Mouse (Mus musculus) cerebral cortex, adult 2 months (tissue): ENCODE measurements around the gene Cyp2c29.

Source experiments
- WGBS: fragments of 180-500 bp; shearing (Covaris S2); methylation state at CpG from one replicate; pipeline ENCODE4 v1.1.7; 2018; 5-methylcytosine and 5-hydroxymethylcytosine counted together

Gene Cyp2c29

DNA sequence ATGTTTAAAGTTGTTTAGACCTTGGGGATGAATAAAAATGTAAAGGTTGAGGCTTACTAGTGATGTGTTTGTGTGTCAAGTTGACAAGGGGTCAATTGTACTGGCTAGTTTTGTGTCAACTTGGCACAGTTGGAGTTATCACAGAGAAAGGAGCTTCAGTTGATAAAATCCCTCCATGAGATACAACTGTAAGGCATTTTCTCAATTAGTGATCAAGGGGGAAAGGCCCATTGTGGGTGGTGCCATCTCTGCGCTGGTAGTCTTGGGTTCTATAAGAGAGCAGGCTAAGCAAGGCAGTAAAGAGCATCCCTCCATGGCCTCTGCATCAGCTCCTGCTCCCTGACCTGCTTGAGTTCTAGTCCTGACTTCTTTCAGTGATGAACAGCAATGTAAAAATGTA, at the start of gene Cyp2c29:
Gene Cyp2c29, plus strand, starts transcription at position 301 of the 400 bp plus-strand sequence.
- WGBS, result no CpG with 5 or more reads among the region's 1 CpGs

DNA sequence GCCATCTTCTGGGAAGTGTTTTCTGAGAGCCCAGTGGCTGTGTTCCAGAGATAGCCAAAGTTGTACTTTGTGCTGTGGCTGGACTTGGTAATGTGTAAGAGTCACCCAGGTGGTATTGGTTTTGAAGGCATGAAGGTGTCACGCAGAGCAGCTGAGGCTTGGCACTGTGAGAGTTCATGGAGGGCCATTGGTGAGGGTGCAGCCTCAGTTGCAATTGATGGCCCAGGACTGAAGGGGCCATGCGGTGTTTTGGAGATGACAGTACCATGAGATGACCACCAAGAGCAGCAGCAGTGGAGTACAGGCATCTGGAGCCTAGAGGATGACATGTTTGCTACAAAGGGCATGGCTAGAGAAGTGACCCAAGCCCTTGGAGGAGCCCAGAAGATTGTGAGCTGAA, 2.2 kb upstream of the Cyp2c29 start:
- WGBS, result 64% methylated on average over 2 of the region's 2 CpGs

- 81% methylated on average over 4 of the region's 4 CpGs for WGBS
Observed at GRCm38 (mm10) chr19:39286825-39287224, 17.6 kb downstream of the Cyp2c29 start.

DNA sequence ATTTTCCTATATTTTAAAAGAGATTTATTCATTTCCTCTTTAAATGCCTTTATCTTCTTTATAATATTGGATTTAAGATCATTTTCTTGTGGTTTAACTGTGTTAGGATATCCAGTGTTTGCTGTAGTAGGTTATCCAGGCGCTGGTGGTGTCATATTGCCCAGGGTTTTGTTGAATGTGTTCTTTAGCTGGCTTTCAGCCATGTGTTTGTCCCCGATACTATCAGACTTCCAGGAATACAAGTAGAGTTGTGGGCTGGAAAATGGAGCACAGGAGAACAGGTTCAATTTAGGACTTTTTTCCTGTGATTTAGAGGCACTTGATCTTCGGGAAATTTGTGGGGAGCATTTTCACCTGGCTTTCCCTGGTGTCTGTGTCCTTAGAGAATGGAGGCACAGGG, 19.8 kb downstream of the Cyp2c29 start:
- WGBS, result 59% methylated on average over 3 of the region's 3 CpGs
